Mouse (Mus musculus) G1E (cell line): Measurements from ENCODE around the gene Mrc1. TPM values are rescaled to one million over a fixed set of nuclear protein-coding genes. Genes with fewer than 3 reads are reported as not detected.

ENCODE experiments used
- ATAC-seq: 2 replicates; pipeline ENCODE4 v1.8.0; 2016; ENCODE audit warnings: mild to moderate bottlenecking; ENCODE audit not compliant: insufficient number of reproducible peaks, poor library complexity, low FRiP score, severe bottlenecking; ENCODE audit errors: extremely low read depth
- DNase-seq: peaks from one replicate; pipeline ENCODE4 v3.0.0; 2012; ENCODE audit warnings: low spot score
- H3K27me3 ChIP-seq: 2 replicates; pipeline ENCODE4 v1.6.1; 2012; ENCODE audit warnings: mild to moderate bottlenecking, low read length, inconsistent platforms; ENCODE audit not compliant: insufficient read depth
- H3K36me3 ChIP-seq: replicated peaks from 2 replicates; pipeline ENCODE3; 2012; ENCODE audit warnings: mild to moderate bottlenecking, inconsistent platforms
- H3K4me1 ChIP-seq: 2 replicates; pipeline ENCODE4 v1.6.1; 2012; ENCODE audit warnings: low read depth, low read length, inconsistent platforms, mixed read lengths; ENCODE audit not compliant: insufficient read depth
- H3K4me3 ChIP-seq: 2 replicates; pipeline ENCODE4 v1.5.1; 2012; ENCODE audit warnings: low read depth, mild to moderate bottlenecking, inconsistent platforms, low read length, moderate library complexity, mixed read lengths
- H3K9me3 ChIP-seq: replicated peaks from 2 replicates; pipeline ENCODE4 v1.6.1; 2012; ENCODE audit warnings: inconsistent platforms
- CTCF ChIP-seq: IDR thresholded peaks from 2 replicates; pipeline ENCODE4 v1.5.1; 2012; ENCODE audit warnings: low read depth, low read length, inconsistent platforms, mixed read lengths
- GATA1 ChIP-seq: IDR thresholded peaks from 2 replicates; pipeline ENCODE4 v1.6.1; 2012; ENCODE audit warnings: borderline replicate concordance, low read length, inconsistent platforms, mixed read lengths
- GATA2 ChIP-seq: IDR thresholded peaks from 2 replicates; pipeline ENCODE4 v1.6.1; 2012; ENCODE audit warnings: low read depth, low read length, inconsistent platforms, borderline replicate concordance
- POLR2AphosphoS5 ChIP-seq: IDR thresholded peaks from 2 replicates; pipeline ENCODE4 v1.6.1; 2012; ENCODE audit warnings: low read depth, low read length, inconsistent platforms; ENCODE audit not compliant: insufficient replicate concordance
- TAL1 ChIP-seq: conservative IDR thresholded peaks from 2 replicates; pipeline ENCODE4 v1.6.1; 2012; ENCODE audit warnings: low read depth, low read length, inconsistent platforms, mixed read lengths
- polyA plus RNA-seq: library from polyadenylated mRNA; stranded (reverse); fragments of >175 nt; gene quantifications from 2 replicates; pipeline ENCODE4 v1.2.3, GENCODE M21; 2012
- total RNA-seq, 2 experiments: library from RNA; stranded (forward) in 1 of 2; stranded (reverse) in 1 of 2; fragments of 200-1000 nt in 1 of 2; fragments of >200 nt in 1 of 2; fragmentation: Nextera tagmentation in 1 of 2; gene quantifications; 2 replicates each; pipeline ENCODE4 v1.2.3; 2014 to 2017

The Mrc1 gene
- total and polyA plus RNA-seq, 3 experiments = 0.49 TPM; not detected in 2

DNA sequence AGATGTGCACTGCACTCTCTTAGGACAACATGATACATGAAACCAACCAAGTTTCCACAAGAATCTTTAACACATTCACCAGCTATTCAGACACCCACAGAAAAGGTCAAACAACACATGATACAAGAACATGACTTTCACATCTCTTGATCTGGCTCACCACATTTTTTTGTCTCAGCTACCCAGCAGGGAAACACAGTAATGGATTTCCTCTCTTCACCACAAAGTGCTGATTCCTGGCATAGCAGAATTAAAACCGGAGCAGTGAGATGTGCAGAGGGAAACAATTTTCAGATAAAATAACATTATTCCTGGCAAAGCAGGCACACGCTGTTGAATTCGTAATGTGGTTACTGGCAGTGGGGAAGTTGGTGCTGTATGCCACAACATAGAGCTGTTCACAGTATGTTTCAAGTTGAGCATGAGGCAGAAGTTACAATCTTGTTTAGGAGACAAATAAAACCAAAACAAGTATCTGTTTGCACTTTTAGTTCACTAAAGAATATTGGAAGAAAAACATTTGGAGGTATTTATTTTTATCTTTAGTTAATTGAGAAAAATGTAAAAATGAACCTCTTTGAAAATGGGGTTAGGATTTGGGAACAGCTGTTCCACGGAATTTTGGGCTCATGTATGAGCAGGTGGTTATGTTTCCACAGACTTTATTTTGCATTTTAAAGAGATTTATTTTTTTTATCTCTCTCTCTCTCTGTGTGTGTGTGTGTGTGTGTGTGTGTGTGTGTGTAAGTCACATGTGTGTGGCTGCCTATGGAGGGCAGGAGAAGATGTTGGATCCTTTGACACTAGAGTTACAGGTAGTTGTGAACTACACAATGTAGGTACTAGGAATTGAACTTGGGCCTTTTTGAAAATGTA is 83.6 kb downstream of the Mrc1 start:
- Histone ChIP-seq H3K9me3 (no peaks in the 10 kb centered on the region), H3K27me3 (peaks cover 4% of the 10 kb centered on the region; the same call in 1 of the 2 replicates), H3K4me3 (no peak overlapping the region), H3K36me3 (no peaks in the 10 kb centered on the region), H3K4me1 (no peaks in the 10 kb centered on the region)
- DNase-seq (no peak), ATAC-seq (no peak)
- no peak for TF ChIP-seq GATA2
- TF ChIP-seq TAL1 = no peak
- TF ChIP-seq GATA1 = no peak
- TF ChIP-seq CTCF = no peak
- no peak for TF ChIP-seq POLR2AphosphoS5

DNA sequence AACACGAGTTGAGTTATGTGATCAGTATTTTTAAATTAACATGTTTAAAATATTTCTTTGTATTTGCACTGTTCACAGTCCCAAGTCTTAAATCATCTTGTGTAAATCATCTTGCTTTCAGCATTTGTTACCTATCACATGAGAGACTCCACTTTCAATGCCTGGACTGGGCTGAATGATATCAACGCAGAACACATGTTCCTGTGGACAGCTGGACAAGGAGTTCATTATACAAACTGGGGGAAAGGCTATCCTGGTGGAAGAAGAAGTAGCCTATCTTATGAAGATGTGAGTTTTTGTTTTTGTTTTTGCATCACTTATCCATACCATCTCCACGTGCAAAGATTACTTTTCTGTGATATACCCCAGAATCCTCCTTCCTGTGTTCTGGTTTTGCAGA is 85.9 kb downstream of the Mrc1 start:
- H3K4me3 ChIP-seq = no peak overlapping the region
- DNase-seq (no peak), ATAC-seq (no peak)
- TF ChIP-seq TAL1 (no peak), GATA2 (no peak), POLR2AphosphoS5 (no peak), GATA1 (no peak), CTCF (no peak)
- H3K36me3 ChIP-seq = no peaks in the 10 kb centered on the region
- no peaks in the 10 kb centered on the region for H3K27me3 ChIP-seq
- no peaks in the 10 kb centered on the region for H3K4me1 ChIP-seq
- no peaks in the 10 kb centered on the region for H3K9me3 ChIP-seq

DNA sequence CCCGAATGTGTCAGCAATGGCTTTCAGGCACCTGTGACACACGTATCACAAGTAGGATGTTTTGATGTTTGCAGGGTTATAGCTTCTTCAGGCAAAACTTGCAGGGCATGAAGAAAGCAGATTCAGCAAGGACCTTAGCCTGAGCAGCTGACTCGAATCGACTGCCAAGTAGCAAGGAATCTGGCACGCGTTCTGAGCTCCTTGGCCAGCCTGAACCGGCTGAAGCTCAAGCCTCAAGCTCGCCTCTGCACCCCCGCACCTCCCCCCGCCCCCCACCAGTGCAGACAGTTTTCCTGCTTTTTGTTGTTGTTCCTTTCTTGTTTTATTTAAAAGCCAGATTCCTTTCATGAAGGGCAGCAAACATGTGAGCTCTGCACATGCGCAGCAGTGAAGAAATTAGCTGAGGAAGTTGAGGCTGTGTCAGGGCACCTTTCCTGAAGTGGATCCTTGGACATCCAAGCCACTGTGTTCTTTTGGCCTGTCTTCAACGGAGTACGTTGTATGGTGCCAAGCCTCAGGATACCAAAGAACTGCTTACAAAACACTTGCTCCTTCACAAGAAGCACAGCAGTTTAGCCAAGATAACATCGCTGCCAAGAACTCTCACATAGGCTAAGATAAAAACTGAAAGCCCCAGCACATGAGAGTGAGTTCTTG is 112.6 kb downstream of the Mrc1 start:
- Histone ChIP-seq H3K4me3 (no peak overlapping the region), H3K9me3 (no peaks in the 10 kb centered on the region), H3K36me3 (no peaks in the 10 kb centered on the region), H3K27me3 (no peaks in the 10 kb centered on the region), H3K4me1 (no peaks in the 10 kb centered on the region)
- DNase-seq (no peak), ATAC-seq (no peak)
- TF ChIP-seq TAL1 = no peak
- no peak for TF ChIP-seq GATA1
- no peak for TF ChIP-seq POLR2AphosphoS5
- TF ChIP-seq GATA2 = no peak
- no peak for TF ChIP-seq CTCF

DNA sequence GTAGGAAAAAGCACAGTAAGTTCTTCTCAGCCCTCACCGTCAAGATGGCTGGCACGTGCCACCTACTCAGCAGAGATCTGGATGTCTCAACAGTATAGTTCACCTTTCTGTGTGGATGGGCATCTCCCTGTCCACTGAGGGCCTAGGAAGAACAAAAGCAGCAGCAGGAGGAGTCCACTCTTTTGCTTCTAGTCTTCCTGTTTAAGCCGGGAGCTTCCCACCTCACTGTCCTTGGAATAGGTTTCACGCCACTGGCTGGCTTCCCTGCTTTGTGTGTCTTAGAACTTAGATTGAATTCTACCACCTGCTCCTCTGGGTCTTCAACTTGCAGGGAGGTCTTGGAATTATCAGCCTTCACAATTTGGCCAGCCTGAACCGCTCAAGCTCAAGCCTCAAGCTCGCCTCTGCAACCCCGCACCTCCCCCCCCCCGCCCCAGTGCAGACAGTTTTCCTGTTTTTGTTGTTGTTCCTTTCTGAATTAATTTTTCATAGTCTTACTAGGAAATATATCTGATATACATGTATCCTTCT is 113.2 kb downstream of the Mrc1 start:
- Histone ChIP-seq H3K4me3 (no peak overlapping the region), H3K4me1 (no peaks in the 10 kb centered on the region), H3K36me3 (no peaks in the 10 kb centered on the region), H3K27me3 (no peaks in the 10 kb centered on the region), H3K9me3 (no peaks in the 10 kb centered on the region)
- DNase-seq (no peak), ATAC-seq (no peak)
- TF ChIP-seq GATA1 (no peak), CTCF (no peak), GATA2 (no peak), POLR2AphosphoS5 (no peak), TAL1 (no peak)

Other genes with a start within 250 kb of the Mrc1 start
- gene Hacd1, start 173.3 kb upstream of the Mrc1 start, total RNA-seq (2014; fragmentation: Nextera tagmentation) = 10.2 and 16.4 TPM in 2 replicates
- gene Hacd1, start 173.3 kb upstream of the Mrc1 start, total RNA-seq (2017) = 50.4 and 64.0 TPM in 2 replicates
- 36.4 and 38.9 TPM in 2 replicates for gene Hacd1, start 173.3 kb upstream of the Mrc1 start, polyA plus RNA-seq
- gene Stam, start 155.3 kb upstream of the Mrc1 start, total RNA-seq (2014; fragmentation: Nextera tagmentation) = 50.1 and 51.2 TPM in 2 replicates
- 33.3 and 33.5 TPM in 2 replicates for gene Stam, start 155.3 kb upstream of the Mrc1 start, total RNA-seq (2017)
- 21.4 and 24.6 TPM in 2 replicates for gene Stam, start 155.3 kb upstream of the Mrc1 start, polyA plus RNA-seq
- not detected in 2 replicates for gene Tmem236, start 54.9 kb upstream of the Mrc1 start, total RNA-seq (2014; fragmentation: Nextera tagmentation)
- gene Tmem236, start 54.9 kb upstream of the Mrc1 start, total RNA-seq (2017) = 0.27 TPM in 1 of 2 replicates, not detected in the other
- not detected in 2 replicates for gene Tmem236, start 54.9 kb upstream of the Mrc1 start, polyA plus RNA-seq
- gene Slc39a12, start 158.9 kb downstream of the Mrc1 start, total RNA-seq (2014; fragmentation: Nextera tagmentation) = not detected in 2 replicates
- gene Slc39a12, start 158.9 kb downstream of the Mrc1 start, total RNA-seq (2017) = not detected in 2 replicates
- gene Slc39a12, start 158.9 kb downstream of the Mrc1 start, polyA plus RNA-seq = not detected in 2 replicates